Mouse (Mus musculus): Measurements from ENCODE around the gene Ide.
"Not testable (repeated sequence)": the region's sequence is repeated elsewhere in the genome, so short reads cannot be mapped to it uniquely, and the experiment has no call there.

The Ide gene

DNA sequence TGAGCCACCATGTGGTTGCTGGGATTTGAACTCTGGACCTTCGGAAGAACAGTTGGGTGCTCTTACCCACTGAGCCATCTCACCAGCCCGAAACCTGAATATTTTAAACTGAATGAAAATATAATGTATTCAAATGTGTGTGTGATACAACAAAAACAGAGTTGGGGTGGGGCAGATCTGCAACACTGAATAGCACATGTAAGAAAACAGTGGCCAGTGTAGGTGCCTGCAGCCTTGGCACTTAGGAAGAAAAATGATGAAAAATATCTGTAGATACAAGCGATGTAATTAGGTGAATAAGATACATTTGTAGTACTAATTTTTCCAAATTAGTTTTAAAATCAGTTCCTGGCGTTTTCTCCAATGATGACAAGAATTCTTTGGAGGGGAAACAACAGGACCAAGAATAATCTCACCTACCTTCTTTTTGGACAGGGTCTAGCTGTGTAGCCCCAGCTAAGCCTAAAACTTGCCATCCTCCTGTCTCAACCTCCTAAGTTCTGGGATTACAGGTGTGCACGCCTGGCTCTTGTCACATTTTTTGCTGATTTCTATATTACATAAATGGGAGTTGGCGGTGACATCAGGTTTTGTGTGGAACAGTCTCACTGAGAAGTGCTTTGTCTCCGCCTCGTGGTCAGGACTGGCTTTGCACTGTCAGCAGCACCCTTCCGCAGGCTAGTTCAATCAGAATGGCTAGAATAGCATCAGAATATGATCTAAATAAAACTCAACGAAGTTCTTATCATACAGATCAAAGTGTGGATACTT is 72.1 kb downstream of the Ide start:
- DNase-seq (ENCODE audit: low spot score in 2 of 2) = peak; percentile 85

DNA sequence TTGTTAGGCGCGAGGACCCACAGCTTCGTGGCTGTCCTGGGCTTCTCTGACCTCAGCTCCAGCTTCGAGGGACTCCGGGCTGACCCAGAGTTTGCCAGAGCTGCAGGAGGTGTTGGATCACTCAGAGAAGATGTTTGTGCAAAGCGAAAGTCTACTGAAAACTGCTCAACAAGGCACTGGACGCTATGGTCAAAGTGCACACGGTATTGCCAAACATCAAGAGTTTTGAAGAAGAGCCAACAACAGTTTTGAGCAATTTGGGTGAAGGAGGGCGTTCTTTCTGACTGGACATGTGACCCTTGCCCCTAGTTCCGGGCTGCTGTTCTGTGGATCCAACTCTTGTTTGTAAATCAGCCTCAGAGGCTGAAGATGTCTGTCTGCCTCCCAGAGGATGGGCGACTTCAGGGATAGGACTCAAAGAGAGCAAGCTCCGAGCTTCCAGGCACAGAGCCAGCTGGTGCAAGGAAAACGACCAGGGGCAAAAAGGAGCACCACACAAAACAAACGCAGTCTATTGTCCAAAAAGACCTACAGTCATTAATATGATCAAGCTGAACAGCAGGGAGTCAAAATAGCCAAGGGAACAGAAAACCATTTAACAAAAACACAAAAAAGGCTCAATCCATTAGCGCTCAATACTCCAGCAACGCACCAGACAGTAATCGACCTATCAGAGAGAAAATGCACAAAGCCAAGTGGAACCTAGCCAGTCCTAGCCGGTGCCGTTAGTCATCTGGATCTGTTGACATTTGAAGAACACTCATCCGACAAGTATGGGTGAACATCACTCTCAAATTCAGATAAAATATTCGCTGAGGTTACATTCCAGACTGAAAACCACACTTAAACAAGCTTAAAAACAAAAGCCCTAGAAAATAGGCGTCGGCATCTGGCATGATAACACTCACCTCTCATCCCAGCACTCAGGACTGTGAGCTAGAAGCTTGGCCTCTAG is 73.4 kb downstream of the Ide start:
- no peak for DNase-seq (ENCODE audit: low spot score in 2 of 2)

- DNase-seq (ENCODE audit: low spot score in 2 of 2) = no peak
These were observed 74.1 kb downstream of the Ide start for GRCm38 (mm10) chr19:37263566-37263942.

- DNase-seq (ENCODE audit: low spot score in 2 of 2) = no peak
These were observed 75.3 kb downstream of the Ide start for GRCm38 (mm10) chr19:37262389-37262788.

DNA sequence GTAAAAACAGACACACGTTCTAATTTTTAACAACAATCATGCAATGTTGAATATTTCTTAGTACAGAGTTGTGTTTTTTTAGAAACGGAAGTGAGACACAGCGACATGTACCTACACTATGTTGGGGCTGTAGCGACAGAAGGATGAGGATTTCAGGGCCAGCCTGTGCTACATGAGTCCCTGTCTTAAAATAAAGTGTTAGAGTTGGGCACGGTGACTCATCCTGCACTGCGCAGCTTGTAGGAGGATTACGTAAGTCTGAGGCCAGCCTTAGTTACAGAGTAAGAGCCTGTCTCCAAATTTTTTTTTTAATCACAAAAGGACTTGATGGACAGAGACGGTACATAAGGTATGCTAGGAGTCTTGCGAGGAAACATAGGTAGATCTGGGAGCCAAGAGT is 82.3 kb downstream of the Ide start:
- no peak for DNase-seq (ENCODE audit: low spot score in 2 of 2)

DNA sequence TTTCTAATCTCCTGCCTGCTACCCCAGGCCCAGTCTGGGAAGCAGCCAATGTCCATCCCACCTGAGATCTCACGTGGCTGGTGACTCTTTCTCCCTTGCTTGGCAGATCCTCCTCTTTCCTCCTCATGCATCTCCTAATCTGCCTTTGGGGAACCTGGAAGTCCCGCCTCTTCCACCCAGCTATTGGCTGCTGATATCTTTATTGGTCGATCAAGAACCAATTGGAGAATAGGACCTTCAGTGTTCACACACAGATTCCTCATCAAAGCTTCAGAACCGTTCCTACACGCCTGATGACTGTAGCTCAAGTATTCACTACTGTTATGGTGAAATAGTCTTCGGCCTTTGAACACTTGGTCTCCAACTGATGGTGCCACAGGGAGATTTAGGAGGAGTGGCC is 85.5 kb downstream of the Ide start:
- DNase-seq (ENCODE audit: low spot score in 2 of 2) = no peak

- DNase-seq (ENCODE audit: low spot score in 2 of 2) = no peak
These were observed 89.5 kb downstream of the Ide start for GRCm38 (mm10) chr19:37248199-37248598.

GRCm38 (mm10) chr19:37246859-37247258 is 90.8 kb downstream of the Ide start:
- no peak for DNase-seq (ENCODE audit: low spot score in 2 of 2)

DNA sequence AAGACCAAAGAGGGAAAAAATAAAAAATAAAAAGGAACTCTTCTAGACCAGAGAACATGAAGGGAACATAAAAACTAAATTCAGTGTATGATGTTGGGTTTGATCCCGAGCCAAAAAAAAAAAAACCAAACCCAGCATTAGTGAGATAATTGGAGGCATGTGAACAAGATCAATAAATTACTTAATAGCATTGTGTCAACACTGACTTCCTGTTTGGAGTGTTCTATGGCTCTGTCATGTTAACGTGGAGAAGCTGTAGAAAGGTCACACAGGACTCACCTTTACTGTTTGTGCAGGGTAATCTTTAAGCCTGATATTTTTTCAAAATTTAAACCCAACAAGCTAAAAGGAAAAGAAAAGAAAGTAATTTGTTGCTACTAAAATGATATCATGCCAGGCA is 94.9 kb downstream of the Ide start:
- DNase-seq (ENCODE audit: low spot score in 2 of 2) = no peak

- DNase-seq (ENCODE audit: low spot score in 2 of 2) = no peak
These were observed 96.5 kb downstream of the Ide start for GRCm38 (mm10) chr19:37241201-37241600.

DNA sequence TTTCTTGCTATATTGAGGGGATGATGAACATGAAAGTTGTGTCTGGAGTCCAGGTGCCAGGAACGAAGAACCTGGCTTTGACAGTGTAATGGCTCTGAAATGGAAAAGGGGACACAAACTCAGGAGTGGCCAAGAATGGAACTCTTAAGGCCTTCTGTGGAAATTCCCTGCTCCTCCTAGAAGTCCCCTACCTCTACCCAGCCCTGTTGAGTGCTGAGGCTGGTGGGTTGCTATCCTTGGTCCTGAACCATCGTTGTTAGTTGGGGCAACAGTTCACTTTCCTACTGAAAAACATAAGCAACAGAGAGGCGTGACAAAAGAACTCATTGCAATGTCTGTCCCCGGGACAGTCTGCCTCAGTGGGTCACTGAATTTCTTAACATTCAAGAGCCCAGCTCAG is 98.6 kb downstream of the Ide start:
- peak in 1 of 2 experiments; percentile 33 for DNase-seq (ENCODE audit: low spot score in 2 of 2)

DNA sequence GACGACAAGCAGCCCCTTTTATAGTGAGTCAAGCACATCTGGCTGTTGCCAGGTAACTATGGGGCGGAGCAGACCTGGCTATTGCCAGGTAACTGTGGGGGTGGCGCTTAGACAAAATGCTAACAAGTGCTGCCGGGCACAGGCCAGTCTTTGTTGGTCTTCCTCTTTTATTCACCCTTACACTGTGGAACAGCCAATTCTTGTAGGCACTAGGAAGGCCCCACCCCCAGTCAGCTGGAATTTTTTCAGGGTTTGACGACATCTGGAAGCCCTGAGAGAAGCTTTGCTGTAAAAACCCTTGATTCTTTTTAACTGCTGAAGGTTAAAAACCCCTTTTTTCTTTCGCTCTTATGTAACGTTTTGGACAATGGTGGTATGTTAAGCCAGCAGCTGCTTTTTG is 99.0 kb downstream of the Ide start:
- peak in 1 of 2 experiments; percentile 25 for DNase-seq (ENCODE audit: low spot score in 2 of 2)

DNA sequence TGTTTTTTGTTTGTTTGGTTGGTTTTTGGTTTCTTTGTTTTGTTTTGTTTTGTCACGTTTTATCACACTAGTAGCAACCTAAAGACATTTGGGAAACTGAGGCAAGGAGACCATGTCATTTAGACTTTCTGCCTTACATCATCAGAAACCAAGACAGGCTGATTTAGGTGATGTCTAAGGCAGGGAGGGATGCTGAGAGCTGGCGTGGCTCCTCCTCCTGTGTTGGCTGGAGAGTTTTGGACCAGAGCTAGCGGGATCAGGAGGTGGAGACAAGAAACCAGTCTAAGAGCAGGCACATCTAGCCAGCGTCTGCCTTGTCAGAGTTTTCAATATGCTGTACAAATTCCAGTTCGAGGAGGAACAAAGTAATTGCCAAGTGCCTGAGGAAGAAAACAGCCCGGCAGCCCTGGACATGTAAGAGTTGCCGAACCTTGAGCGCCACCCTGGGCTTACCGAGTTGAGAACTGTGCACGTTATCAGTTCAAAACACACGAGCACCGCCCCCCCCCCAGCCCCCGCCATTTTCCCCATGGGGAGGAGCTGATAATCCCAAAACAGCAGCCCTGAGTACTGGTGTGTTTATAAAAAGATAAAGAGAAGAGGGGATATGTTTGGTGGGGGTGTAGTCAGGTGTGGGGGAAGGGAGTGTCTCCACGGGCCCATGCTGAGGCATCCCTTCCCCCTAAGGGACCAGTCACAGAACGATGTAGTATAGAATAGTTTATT is 99.8 kb downstream of the Ide start:
- peak; percentile 59 to 66 for DNase-seq (ENCODE audit: low spot score in 2 of 2)

DNA sequence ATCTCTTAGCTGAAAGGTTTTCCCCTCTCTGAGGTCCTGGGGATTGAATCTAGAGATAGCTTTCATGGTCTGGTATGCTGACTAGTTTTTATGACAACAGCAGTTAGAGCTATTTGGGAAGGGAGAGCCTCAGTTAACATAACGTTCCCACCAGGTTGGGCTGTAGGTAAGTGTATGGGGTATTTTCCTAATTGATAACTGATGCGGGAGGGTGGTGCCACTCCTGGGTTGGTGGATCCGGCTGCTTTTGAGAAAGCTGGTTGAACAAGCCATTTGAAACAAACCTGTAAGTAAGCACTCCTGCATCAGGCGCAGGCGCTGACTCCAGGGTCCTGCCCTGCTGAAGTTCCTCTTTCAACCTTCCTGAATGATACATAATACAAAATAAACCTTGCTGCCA is 100.3 kb downstream of the Ide start:
- peak; percentile 25 to 39 for DNase-seq (ENCODE audit: low spot score in 2 of 2)

- DNase-seq (ENCODE audit: low spot score in 2 of 2) = peak; percentile 69
These were observed 101.8 kb downstream of the Ide start for GRCm38 (mm10) chr19:37235818-37236217.

DNA sequence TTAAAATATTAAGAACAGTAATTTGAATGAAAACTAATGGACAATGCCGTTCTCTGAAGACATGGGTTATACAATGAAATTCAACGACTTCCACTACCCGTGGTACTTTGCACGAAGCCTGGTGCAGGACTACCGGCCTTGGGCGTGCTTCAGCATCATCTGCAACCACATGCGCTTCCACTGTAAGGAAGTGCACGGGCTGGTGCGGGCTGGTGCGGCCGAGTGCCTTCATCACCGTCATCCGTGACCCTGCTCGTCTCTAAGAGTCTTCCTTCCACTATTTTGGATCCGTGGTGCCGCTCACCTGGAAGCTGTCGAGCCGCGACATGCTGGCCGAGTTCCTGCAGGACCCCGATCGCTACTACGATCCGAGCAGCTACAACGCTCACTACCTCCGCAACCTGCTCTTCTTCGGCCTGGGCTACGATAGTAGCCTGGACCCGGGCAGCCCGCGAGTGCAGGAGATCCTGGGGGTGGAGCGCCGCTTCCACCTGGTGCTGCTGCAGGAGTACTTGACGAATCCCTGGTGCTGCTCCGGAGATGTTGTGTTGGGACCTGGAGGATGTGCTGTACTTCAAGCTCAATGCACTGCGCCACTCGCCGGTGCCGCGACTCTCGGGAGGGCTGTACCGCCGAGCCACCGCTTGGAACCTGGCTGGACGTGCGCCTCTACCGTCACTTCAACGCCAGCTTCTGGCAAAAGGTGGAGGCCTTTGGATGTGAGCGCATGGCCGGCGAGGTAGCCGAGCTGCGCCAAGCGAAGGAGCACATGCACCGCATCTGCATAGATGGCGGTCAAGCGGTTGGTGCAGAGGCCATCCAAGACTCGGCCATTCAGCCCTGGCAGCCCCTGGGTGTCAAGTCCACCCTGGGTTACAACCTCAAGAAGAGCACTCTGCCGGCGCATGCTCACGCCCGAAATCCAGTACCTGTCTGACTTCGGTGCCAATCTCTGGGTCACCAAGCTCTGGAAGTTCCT is 103.8 kb downstream of the Ide start:
- peak in 1 of 2 experiments; percentile 40 for DNase-seq (ENCODE audit: low spot score in 2 of 2)

- DNase-seq (ENCODE audit: low spot score in 2 of 2) = not testable (repeated sequence)
These were observed 105.1 kb downstream of the Ide start for GRCm38 (mm10) chr19:37232598-37232997.

GRCm38 (mm10) chr19:37225197-37225862 is 112.3 kb downstream of the Ide start:
- no peak for DNase-seq (ENCODE audit: low spot score in 2 of 2)
